Mouse (Mus musculus): ENCODE data around the gene Nr2c1.

DNA sequence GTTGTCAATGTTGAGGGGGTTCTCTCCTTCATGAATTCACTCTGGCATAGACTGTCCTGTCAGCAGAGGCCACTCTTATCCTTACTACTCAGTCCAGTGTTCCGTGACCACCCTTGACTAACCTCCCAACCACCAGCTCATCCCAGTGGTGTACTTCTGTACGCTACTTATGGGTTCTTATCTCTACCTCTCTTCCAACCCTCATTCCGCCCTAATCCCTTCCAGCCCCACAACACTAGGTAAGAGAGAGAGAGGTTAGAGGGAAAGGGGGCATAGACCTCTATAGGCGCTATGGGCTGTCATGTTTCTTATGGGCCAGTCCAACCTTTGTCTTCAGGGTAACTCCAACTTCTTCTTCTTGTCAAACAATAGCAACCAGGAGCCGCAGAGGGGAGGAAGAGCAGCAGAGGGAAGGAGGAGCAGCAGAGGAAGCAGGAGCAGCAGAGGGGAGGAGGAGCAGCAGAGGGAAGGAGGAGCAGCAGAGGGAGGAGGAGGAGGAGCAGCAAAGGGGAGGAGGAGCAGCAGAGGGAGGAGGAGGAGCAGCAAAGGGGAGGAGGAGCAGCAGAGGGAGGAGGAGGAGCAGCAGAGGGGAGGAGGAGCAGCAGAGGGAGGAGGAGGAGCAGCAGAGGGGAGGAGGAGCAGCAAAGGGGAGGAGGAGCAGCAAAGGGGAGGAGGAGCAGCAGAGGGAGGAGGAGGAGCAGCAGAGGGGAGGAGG, 13.4 kb downstream of the Nr2c1 start:
- TF ChIP-seq CTCF (IDR thresholded peaks at IDR 0.05; ENCODE audit: borderline replicate concordance, extremely low read depth, insufficient read depth, insufficient read length) = no peak
- TF ChIP-seq POLR2A (IDR thresholded peaks at IDR 0.05; ENCODE audit: borderline replicate concordance, extremely low read depth, insufficient read depth, insufficient read length, poor library complexity, severe bottlenecking) = no peak
